Mouse (Mus musculus) gonadal fat pad, adult 2 months (tissue): ENCODE results near the gene Galnt15. TPM values are rescaled to one million over a fixed set of nuclear protein-coding genes. Genes with fewer than 3 reads are reported as not detected.

Experiments used
- DNase-seq: peaks from one replicate; pipeline ENCODE4 v3.0.0-alpha.2; 2012; ENCODE audit warnings: low read depth
- polyA plus RNA-seq: library from polyadenylated mRNA; depleted of rRNA; stranded (reverse); fragments of >200 nt; gene quantifications from 2 replicates; pipeline ENCODE4 v1.2.3, GENCODE M21; 2012; rRNA removed

Galnt15 gene
- polyA plus RNA-seq, 1 experiment: 14.4 TPM

- no peak for DNase-seq
Observed at GRCm38 (mm10) chr14:32091124-32091523, 62.3 kb downstream of the Galnt15 start.

GRCm38 (mm10) chr14:32091704-32092103 is 62.9 kb downstream of the Galnt15 start:
- DNase-seq: no peak

- DNase-seq: no peak
Observed at GRCm38 (mm10) chr14:32093018-32093417, 64.2 kb downstream of the Galnt15 start.

GRCm38 (mm10) chr14:32093500-32094117 is 64.8 kb downstream of the Galnt15 start:
- no peak for DNase-seq

GRCm38 (mm10) chr14:32095646-32096045 is 66.9 kb downstream of the Galnt15 start:
- DNase-seq: no peak

- DNase-seq: no peak
Observed at GRCm38 (mm10) chr14:32096740-32097139, 68.0 kb downstream of the Galnt15 start.

GRCm38 (mm10) chr14:32097691-32098090 is 68.9 kb downstream of the Galnt15 start:
- no peak for DNase-seq

- no peak for DNase-seq
Observed at GRCm38 (mm10) chr14:32098951-32099350, 70.2 kb downstream of the Galnt15 start.

GRCm38 (mm10) chr14:32103556-32103955 is 74.8 kb downstream of the Galnt15 start:
- no peak for DNase-seq

- no peak for DNase-seq
Observed at GRCm38 (mm10) chr14:32105663-32106062, 76.9 kb downstream of the Galnt15 start.

- DNase-seq: no peak
Observed at GRCm38 (mm10) chr14:32106911-32107310, 78.1 kb downstream of the Galnt15 start.

Other genes starting within 250 kb of the Galnt15 start
- 12.0 and 12.2 TPM in 2 replicates for gene Ankrd28, start 198.3 kb upstream of the Galnt15 start, polyA plus RNA-seq
- 25.5 and 36.3 TPM in 2 replicates for gene Oxnad1, start 56.4 kb downstream of the Galnt15 start, polyA plus RNA-seq
- gene Dph3, start 56.7 kb downstream of the Galnt15 start, polyA plus RNA-seq: 36.7 and 41.9 TPM in 2 replicates
- not detected in 2 replicates for gene Msmb, start 113.0 kb downstream of the Galnt15 start, polyA plus RNA-seq
- 69.4 and 79.7 TPM in 2 replicates for gene Ncoa4, start 130.9 kb downstream of the Galnt15 start, polyA plus RNA-seq
- 159 and 174 TPM in 2 replicates for gene Timm23, start 172.9 kb downstream of the Galnt15 start, polyA plus RNA-seq
- 4.8 and 8.9 TPM in 2 replicates for gene Parg, start 173.0 kb downstream of the Galnt15 start, polyA plus RNA-seq